Mouse (Mus musculus): Measurements from ENCODE around the gene Ikzf2.

DNA sequence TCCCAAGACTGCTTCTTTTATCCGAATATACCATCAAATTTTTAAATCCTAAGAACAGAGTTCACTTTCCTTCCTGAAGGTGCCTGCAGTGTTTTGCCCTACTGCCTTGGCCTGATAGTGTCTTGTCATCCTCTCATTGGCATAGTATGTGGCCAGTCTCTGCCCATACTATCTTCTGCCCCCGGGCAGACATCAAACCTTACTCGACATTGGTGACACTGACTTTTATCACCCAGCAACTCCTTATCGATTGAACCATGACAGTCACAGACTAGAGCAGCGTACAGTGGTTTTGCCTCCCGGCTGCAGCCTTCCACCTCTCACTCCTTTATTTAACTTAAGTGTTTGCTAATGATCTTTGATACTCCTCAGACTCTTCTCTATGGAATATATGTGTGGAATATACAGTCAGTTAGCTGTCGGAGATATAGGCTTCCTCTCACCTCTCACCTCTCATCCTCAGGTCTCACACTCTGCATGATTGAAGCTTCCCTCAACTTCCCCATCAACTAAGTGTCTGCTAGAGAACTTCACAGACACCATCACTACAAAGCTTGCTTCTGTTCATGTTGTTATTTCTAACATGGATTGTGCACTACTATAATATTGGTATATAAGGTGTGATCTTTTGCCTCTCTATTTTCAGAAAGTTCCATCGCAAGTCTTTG is 141.7 kb downstream of the Ikzf2 start:
- TF ChIP-seq POLR2A (IDR thresholded peaks at IDR 0.05; ENCODE audit: borderline replicate concordance, extremely low read depth, low read depth, low read length) (no peak), CTCF (IDR thresholded peaks at IDR 0.05; ENCODE audit: insufficient read depth, low read length) (no peak)

All from lung, adult 2 months (tissue).